Mouse (Mus musculus) MEL (cell line): Measurements from ENCODE around the gene Arrb1. TPM values are rescaled to one million over a fixed set of nuclear protein-coding genes. Genes with fewer than 3 reads are reported as not detected.

ENCODE experiments used
- DNase-seq: peaks from one replicate; pipeline ENCODE4 v3.0.0; 2011; ENCODE audit warnings: low read depth, low spot score
- H3K27ac ChIP-seq: 2 replicates; pipeline ENCODE4 v1.5.1; 2012; ENCODE audit warnings: low read depth, mild to moderate bottlenecking, control low read depth, low read length, moderate library complexity; ENCODE audit not compliant: control insufficient read depth
- H3K27me3 ChIP-seq, 2 experiments: fragments of 150-350 bp in 1 of 2; sonication (generic) in 1 of 2; 2 replicates each; pipeline ENCODE4 v1.6.1; 2012; ENCODE audit warnings: low read length in 2 of 2, mild to moderate bottlenecking in 2 of 2, improper control_type of control experiment in 1 of 2, moderate library complexity in 1 of 2; ENCODE audit not compliant: insufficient read depth in 2 of 2, control insufficient read depth in 1 of 2
- H3K36me3 ChIP-seq, 2 experiments: 2 replicates each; pipeline ENCODE4 v1.6.1; 2012 to 2014; ENCODE audit warnings: low read length in 2 of 2, improper control_type of control experiment in 1 of 2, inconsistent platforms in 1 of 2, mild to moderate bottlenecking in 1 of 2; ENCODE audit not compliant: insufficient read depth in 2 of 2, control insufficient read depth in 1 of 2
- H3K4me1 ChIP-seq, 2 experiments: fragments of 150-350 bp in 1 of 2; sonication (generic) in 1 of 2; 2 replicates each; pipeline ENCODE4 v1.6.1; 2012; ENCODE audit warnings: low read length in 2 of 2, improper control_type of control experiment in 1 of 2, mild to moderate bottlenecking in 1 of 2; ENCODE audit not compliant: insufficient read depth in 2 of 2, control insufficient read depth in 1 of 2
- H3K4me3 ChIP-seq, 2 experiments: fragments of 150-350 bp in 1 of 2; sonication (generic) in 1 of 2; 2 replicates each; pipeline ENCODE4 v1.5.1; 2012; ENCODE audit warnings: low read depth in 2 of 2, low read length in 2 of 2, mild to moderate bottlenecking in 2 of 2, moderate library complexity in 2 of 2, control low read depth in 1 of 2, improper control_type of control experiment in 1 of 2; ENCODE audit not compliant: control insufficient read depth in 1 of 2, insufficient read depth in 1 of 2
- H3K79me2 ChIP-seq: 2 replicates; pipeline ENCODE4 v1.6.1; 2012; ENCODE audit warnings: mild to moderate bottlenecking, low read length, moderate library complexity; ENCODE audit not compliant: control insufficient read depth, poor library complexity, insufficient read depth
- H3K9ac ChIP-seq: 2 replicates; pipeline ENCODE4 v1.6.1; 2012; ENCODE audit warnings: low read depth, mild to moderate bottlenecking, control low read depth, low read length, moderate library complexity; ENCODE audit not compliant: control insufficient read depth, poor library complexity, severe bottlenecking
- H3K9me3 ChIP-seq: fragments of 150-350 bp; sonication (generic); replicated peaks from 2 replicates; pipeline ENCODE4 v1.6.1; 2012; ENCODE audit warnings: mild to moderate bottlenecking, low read length, improper control_type of control experiment, moderate library complexity; ENCODE audit not compliant: insufficient read depth
- E2F4 ChIP-seq: IDR thresholded peaks from 2 replicates; pipeline ENCODE4 v1.6.1; 2011; ENCODE audit warnings: low read depth, low read length, improper control_type of control experiment, borderline replicate concordance
- EP300 ChIP-seq, 2 experiments: IDR thresholded peaks; 2 replicates each; pipeline ENCODE4 v1.6.1; 2011; ENCODE audit warnings: improper control_type of control experiment in 2 of 2, low read length in 2 of 2, low read depth in 1 of 2, mild to moderate bottlenecking in 1 of 2
- GABPA ChIP-seq: IDR thresholded peaks from 2 replicates; pipeline ENCODE4 v1.6.1; 2012; ENCODE audit warnings: low read depth, mild to moderate bottlenecking, inconsistent platforms, low read length, improper control_type of control experiment, moderate library complexity
- GATA1 ChIP-seq: IDR thresholded peaks from 2 replicates; pipeline ENCODE4 v1.6.1; 2011; ENCODE audit warnings: low read depth, low read length, improper control_type of control experiment
- HCFC1 ChIP-seq: IDR thresholded peaks from 2 replicates; pipeline ENCODE4 v1.6.1; 2012; ENCODE audit warnings: low read depth, mild to moderate bottlenecking, inconsistent platforms, low read length, improper control_type of control experiment, moderate library complexity
- KAT2A ChIP-seq: conservative IDR thresholded peaks from 2 replicates; pipeline ENCODE4 v1.6.1; 2012; ENCODE audit warnings: low read depth, low read length, improper control_type of control experiment, inconsistent platforms
- MAX ChIP-seq: IDR thresholded peaks from 2 replicates; pipeline ENCODE4 v1.6.1; 2011; ENCODE audit warnings: low read length, improper control_type of control experiment
- MAZ ChIP-seq: IDR thresholded peaks from 2 replicates; pipeline ENCODE4 v1.6.1; 2012; ENCODE audit warnings: low read depth, mild to moderate bottlenecking, inconsistent platforms, low read length, improper control_type of control experiment
- MEF2A ChIP-seq: IDR thresholded peaks from 2 replicates; pipeline ENCODE4 v1.6.1; 2014; ENCODE audit warnings: low read depth, mild to moderate bottlenecking, inconsistent platforms, low read length, improper control_type of control experiment; ENCODE audit not compliant: poor library complexity, insufficient replicate concordance, severe bottlenecking; ENCODE audit errors: extremely low read depth
- MYB ChIP-seq: IDR thresholded peaks from 2 replicates; pipeline ENCODE4 v1.6.1; 2011; ENCODE audit warnings: mild to moderate bottlenecking, low read depth, low read length, improper control_type of control experiment
- NELFE ChIP-seq: IDR thresholded peaks from 2 replicates; pipeline ENCODE4 v1.6.1; 2011; ENCODE audit warnings: low read depth, low read length, improper control_type of control experiment
- POLR2AphosphoS5 ChIP-seq: IDR thresholded peaks from 2 replicates; pipeline ENCODE4 v1.6.1; 2012; ENCODE audit warnings: low read depth, borderline replicate concordance, mild to moderate bottlenecking, inconsistent platforms, low read length, moderate library complexity, mixed read lengths
- SIN3A ChIP-seq: IDR thresholded peaks from 2 replicates; pipeline ENCODE4 v1.6.1; 2012; ENCODE audit warnings: low read length, improper control_type of control experiment, inconsistent platforms
- TAL1 ChIP-seq: IDR thresholded peaks from 2 replicates; pipeline ENCODE4 v1.6.1; 2012; ENCODE audit warnings: mild to moderate bottlenecking, inconsistent platforms, low read length, moderate library complexity, mixed read lengths
- USF2 ChIP-seq, 2 experiments: IDR thresholded peaks; 2 replicates each; pipeline ENCODE4 v1.6.1; 2011 to 2012; ENCODE audit warnings: improper control_type of control experiment in 2 of 2, low read length in 2 of 2, borderline replicate concordance in 1 of 2, inconsistent platforms in 1 of 2, low read depth in 1 of 2, mild to moderate bottlenecking in 1 of 2; ENCODE audit not compliant: insufficient read depth in 1 of 2
- ZC3H11A ChIP-seq: IDR thresholded peaks from 2 replicates; pipeline ENCODE4 v1.6.1; 2012; ENCODE audit warnings: low read depth, mild to moderate bottlenecking, inconsistent platforms, low read length, improper control_type of control experiment
- ZKSCAN1 ChIP-seq: IDR thresholded peaks from 2 replicates; pipeline ENCODE4 v1.6.1; 2012; ENCODE audit warnings: low read depth, mild to moderate bottlenecking, inconsistent platforms, low read length, improper control_type of control experiment, moderate library complexity
- ZNF384 ChIP-seq: IDR thresholded peaks from 2 replicates; pipeline ENCODE4 v1.6.1; 2012; ENCODE audit warnings: low read depth, mild to moderate bottlenecking, inconsistent platforms, low read length, improper control_type of control experiment
- polyA plus RNA-seq, 2 experiments: library from polyadenylated mRNA; stranded (reverse) in 1 of 2; unstranded in 1 of 2; fragments of >175 nt in 1 of 2; fragments of >200 nt in 1 of 2; gene quantifications; 2 replicates each; pipeline versions ENCODE4 v1.2.1 to v1.2.4; 2012; ENCODE audit warnings: low replicate concordance in 2 of 2, low read depth in 1 of 2; ENCODE audit not compliant: insufficient read length in 2 of 2, insufficient read depth in 1 of 2, missing spikeins in 1 of 2
- total RNA-seq: library from RNA; depleted of rRNA; stranded (reverse); fragments of 300-350 nt; gene quantifications from 2 replicates; pipeline ENCODE4 v1.2.3, GENCODE M21; 2012

Gene Arrb1
- total and polyA plus RNA-seq, 3 experiments, result 27.0 to 67.7 (median 62.7) TPM

DNA sequence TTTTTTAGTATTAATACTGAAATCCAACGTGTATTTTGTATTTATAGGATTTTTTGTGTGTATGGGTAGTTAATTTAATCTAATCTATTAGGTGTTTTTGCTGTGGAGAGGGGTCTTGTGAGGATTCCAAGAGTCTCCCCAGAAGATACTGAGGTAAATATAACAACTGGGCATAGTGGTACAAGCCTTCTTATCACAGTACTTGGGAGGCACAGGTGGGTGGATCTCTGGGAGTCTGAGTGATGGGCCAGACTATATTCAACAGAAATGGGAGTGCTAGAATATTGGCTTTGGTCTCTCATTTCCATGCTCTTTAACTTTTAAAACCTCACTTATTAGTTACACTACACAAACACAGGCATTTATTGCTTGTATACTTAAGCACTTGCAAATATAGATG is 34.1 kb upstream of the Arrb1 start:
- Histone ChIP-seq H3K27ac (no peak overlapping the region), H3K27me3 (no peaks in the 10 kb centered on the region; a peak in 1 of 4 replicates), H3K36me3 (no peaks in the 10 kb centered on the region), H3K4me1 (peaks cover 0 to 4% of the 10 kb centered on the region in 2 experiments; a peak in 2 of 4 replicates), H3K4me3 (no peak overlapping the region), H3K79me2 (no peaks in the 10 kb centered on the region), H3K9me3 (no peaks in the 10 kb centered on the region), H3K9ac (no peak overlapping the region)
- TF ChIP-seq SIN3A (no peak), E2F4 (no peak), MAX (no peak), ZKSCAN1 (no peak)
- DNase-seq, result no peak

GRCm38 (mm10) chr7:99504556-99504955 is 30.7 kb upstream of the Arrb1 start:
- no peaks in the 10 kb centered on the region for H3K27me3 ChIP-seq
- no peak for DNase-seq
- H3K36me3 ChIP-seq, result peaks cover 0 to 6% of the 10 kb centered on the region in 2 experiments; a peak in 2 of 4 replicates
- no peaks in the 10 kb centered on the region for H3K79me2 ChIP-seq
- no peak overlapping the region for H3K27ac ChIP-seq
- H3K9me3 ChIP-seq, result no peaks in the 10 kb centered on the region
- TF ChIP-seq GATA1, result no peak
- no peak for TF ChIP-seq ZNF384
- no peak for TF ChIP-seq MAZ
- no peak for TF ChIP-seq NELFE
- TF ChIP-seq MYB, result no peak
- TF ChIP-seq E2F4, result no peak
- TF ChIP-seq GABPA, result no peak
- TF ChIP-seq ZKSCAN1, result no peak
- no peak for TF ChIP-seq USF2 (IDR thresholded peaks at IDR 0.05; ENCODE audit: borderline replicate concordance in 1 of 2, insufficient read depth in 1 of 2, low read depth in 1 of 2, low read length in 2 of 2)
- no peak for TF ChIP-seq SIN3A
- TF ChIP-seq EP300 (IDR thresholded peaks at IDR 0.05; ENCODE audit: low read depth in 1 of 2, low read length in 2 of 2), result no peak
- TF ChIP-seq POLR2AphosphoS5, result no peak
- TF ChIP-seq ZC3H11A, result no peak
- no peak for TF ChIP-seq TAL1
- TF ChIP-seq KAT2A, result no peak
- TF ChIP-seq MEF2A, result no peak
- no peak for TF ChIP-seq HCFC1
- no peak overlapping the region for H3K4me3 ChIP-seq
- H3K9ac ChIP-seq, result no peak overlapping the region
- peaks cover 0 to 15% of the 10 kb centered on the region in 2 experiments for H3K4me1 ChIP-seq
